Mouse (Mus musculus): Measurements from ENCODE around the gene Nln.

DNA sequence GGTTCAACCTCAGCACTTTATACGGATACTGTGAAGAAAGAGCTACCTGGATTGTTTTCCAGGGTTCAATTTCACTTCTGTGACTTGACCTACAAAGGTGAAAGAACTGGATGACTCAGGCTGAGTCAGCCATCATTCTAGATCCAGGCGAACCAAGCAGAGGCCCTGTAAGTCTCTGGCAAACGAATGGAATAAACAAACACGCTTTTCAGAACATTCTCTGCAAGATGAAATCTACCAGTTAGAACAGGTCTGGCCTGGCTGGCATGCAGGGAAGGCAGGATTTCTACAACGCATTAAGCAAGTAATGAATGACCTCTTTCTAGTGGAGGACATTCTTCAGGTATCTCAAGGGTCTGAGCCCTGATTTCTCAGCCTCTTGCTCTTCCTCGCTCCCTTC lies 131.6 kb downstream of the Nln start:
- TF ChIP-seq EP300 (IDR thresholded peaks at IDR 0.05; ENCODE audit: low read depth) (no peak), CTCF (IDR thresholded peaks at IDR 0.05; ENCODE audit: low read depth) (no peak)
